Mouse (Mus musculus) myocyte (in vitro differentiated cells): ENCODE measurements around the gene C530008M17Rik. TPM values are rescaled to one million over a fixed set of nuclear protein-coding genes. Genes with fewer than 3 reads are reported as not detected.

ENCODE experiments used
- H3K27me3 ChIP-seq: one replicate; pipeline ENCODE4 v1.6.1; 2011; ENCODE audit not compliant: control insufficient read depth, insufficient read depth, insufficient read length
- H3K36me3 ChIP-seq: one replicate; pipeline ENCODE4 v1.6.1; 2011; ENCODE audit not compliant: control insufficient read depth, insufficient read depth
- H3K4me2 ChIP-seq: one replicate; pipeline ENCODE4 v1.6.1; 2011; ENCODE audit warnings: low read depth, control low read depth
- H3K4me3 ChIP-seq: one replicate; pipeline ENCODE4 v1.5.1; 2011; ENCODE audit warnings: mild to moderate bottlenecking, control low read depth, moderate library complexity
- H3K79me2 ChIP-seq: one replicate; pipeline ENCODE4 v1.6.1; 2011; ENCODE audit not compliant: control insufficient read depth, insufficient read depth
- H3ac ChIP-seq: one replicate; pipeline ENCODE4 v1.6.1; 2011; ENCODE audit not compliant: control insufficient read depth, insufficient read length
- CEBPB ChIP-seq: IDR thresholded peaks from 2 replicates; pipeline ENCODE4 v1.6.1; 2011; ENCODE audit warnings: mild to moderate bottlenecking, moderate library complexity; ENCODE audit not compliant: poor library complexity, insufficient read depth, severe bottlenecking
- E2F4 ChIP-seq: IDR thresholded peaks from one replicate; pipeline ENCODE4 v1.6.1; 2011; ENCODE audit warnings: mild to moderate bottlenecking, control low read depth, moderate library complexity; ENCODE audit not compliant: insufficient read depth
- MAX ChIP-seq: IDR thresholded peaks from one replicate; pipeline ENCODE4 v1.6.1; 2011; ENCODE audit warnings: low read depth, mild to moderate bottlenecking, control low read depth
- MYOD1 ChIP-seq, 3 experiments: IDR thresholded peaks; one replicate each; pipeline ENCODE4 v1.6.1; 2011; ENCODE audit warnings: control low read depth in 2 of 3, low read depth in 2 of 3, mild to moderate bottlenecking in 2 of 3, moderate library complexity in 1 of 3; ENCODE audit not compliant: insufficient read length in 2 of 3, control insufficient read depth in 1 of 3
- MYOG ChIP-seq, 3 experiments: IDR thresholded peaks; one replicate each; pipeline ENCODE4 v1.6.1; 2011; ENCODE audit warnings: control low read depth in 2 of 3, low read depth in 2 of 3, mild to moderate bottlenecking in 2 of 3; ENCODE audit not compliant: insufficient read length in 2 of 3, control insufficient read depth in 1 of 3, insufficient read depth in 1 of 3
- POLR2A ChIP-seq: IDR thresholded peaks from one replicate; pipeline ENCODE4 v1.6.1; 2011; ENCODE audit warnings: low read depth, mild to moderate bottlenecking, control low read depth, moderate library complexity; ENCODE audit not compliant: insufficient read length
- SRF ChIP-seq: IDR thresholded peaks from one replicate; pipeline ENCODE4 v1.6.1; 2011; ENCODE audit warnings: low read depth; ENCODE audit not compliant: control insufficient read depth, insufficient read length
- TCF12 ChIP-seq: IDR thresholded peaks from one replicate; pipeline ENCODE4 v1.6.1; 2011; ENCODE audit warnings: mild to moderate bottlenecking, control low read depth; ENCODE audit not compliant: poor library complexity, insufficient read depth, severe bottlenecking
- TCF3 ChIP-seq: IDR thresholded peaks from one replicate; pipeline ENCODE4 v1.6.1; 2011; ENCODE audit warnings: low read depth, control low read depth; ENCODE audit not compliant: insufficient read length
- USF1 ChIP-seq: IDR thresholded peaks from one replicate; pipeline ENCODE4 v1.6.1; 2011; ENCODE audit warnings: low read depth, mild to moderate bottlenecking, control low read depth, moderate library complexity
- polyA plus RNA-seq: library from polyadenylated mRNA; unstranded; fragments of >200 nt; fragmentation: generic; extraction: Trizol; gene quantifications from one replicate; pipeline ENCODE4 v1.2.1, GENCODE M21; 2012; ENCODE audit warnings: missing spikeins

The C530008M17Rik gene
- polyA plus RNA-seq, 1 experiment = 0.94 TPM

- no peak for TF ChIP-seq MYOD1 (IDR thresholded peaks at IDR 0.05; ENCODE audit: control insufficient read depth in 1 of 3, insufficient read length in 2 of 3, low read depth in 2 of 3)
- TF ChIP-seq E2F4 = no peak
- TF ChIP-seq SRF = no peak
- TF ChIP-seq CEBPB = no peak
- TF ChIP-seq MAX = no peak
- no peak for TF ChIP-seq TCF3
- no peak for TF ChIP-seq USF1
- TF ChIP-seq POLR2A = no peak
- no peak for TF ChIP-seq TCF12
- Histone ChIP-seq H3K36me3 (no peaks in the 10 kb centered on the region), H3K27me3 (no peaks in the 10 kb centered on the region), H3K4me3 (no peak overlapping the region), H3K79me2 (no peaks in the 10 kb centered on the region), H3ac (no peak overlapping the region), H3K4me2 (no peak overlapping the region)
Observed at GRCm38 (mm10) chr5:76855829-76856600, 199.7 kb downstream of the C530008M17Rik start.

DNA sequence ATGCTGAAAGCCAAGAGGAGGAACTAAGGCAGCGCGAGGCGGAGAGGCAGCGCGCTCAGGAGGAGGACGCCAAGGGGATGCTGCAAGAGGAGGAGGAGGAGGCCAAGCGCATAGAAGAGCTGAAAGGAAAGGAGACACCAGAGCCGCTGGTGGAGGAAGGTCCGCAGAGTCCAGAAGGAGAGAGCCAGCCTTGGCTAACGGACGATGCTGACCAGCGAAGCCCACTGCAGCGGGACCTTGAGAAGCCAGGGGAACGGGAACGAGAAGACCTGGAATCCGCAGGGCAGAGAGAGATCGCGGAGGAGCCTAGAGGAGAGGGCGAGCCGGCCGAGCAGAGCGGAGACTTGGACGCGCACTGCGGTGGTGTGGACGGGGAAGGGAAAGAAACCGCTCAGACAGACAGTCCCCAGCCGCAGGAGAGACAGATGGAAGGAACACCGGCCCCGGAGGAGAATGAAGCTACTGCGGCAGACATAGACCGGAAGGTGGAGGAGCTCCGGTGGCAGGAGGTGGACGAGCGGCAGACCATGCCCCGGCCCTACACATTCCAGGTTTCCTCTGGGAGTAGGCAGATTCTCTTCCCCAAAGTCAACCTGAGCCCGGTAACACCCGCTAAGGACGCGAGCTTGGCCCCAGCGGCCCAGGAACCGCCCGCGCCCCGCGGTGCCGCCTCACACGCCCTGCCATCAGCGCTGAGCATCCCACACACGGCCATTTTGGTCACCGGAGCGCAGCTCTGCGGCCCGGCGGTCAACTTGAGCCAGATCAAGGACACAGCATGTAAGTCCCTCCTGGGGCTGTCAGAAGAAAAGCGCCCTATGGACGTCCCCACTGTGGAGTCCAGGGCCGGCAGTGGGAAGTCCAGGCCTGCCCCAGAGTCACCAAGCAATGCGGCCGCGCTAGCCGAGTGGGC, 201.0 kb downstream of the C530008M17Rik start:
- Histone ChIP-seq H3K4me2 (no peak overlapping the region), H3K27me3 (no peaks in the 10 kb centered on the region), H3ac (no peak overlapping the region), H3K79me2 (no peaks in the 10 kb centered on the region), H3K4me3 (no peak overlapping the region), H3K36me3 (no peaks in the 10 kb centered on the region)
- TF ChIP-seq TCF12 (no peak), USF1 (no peak)

DNA sequence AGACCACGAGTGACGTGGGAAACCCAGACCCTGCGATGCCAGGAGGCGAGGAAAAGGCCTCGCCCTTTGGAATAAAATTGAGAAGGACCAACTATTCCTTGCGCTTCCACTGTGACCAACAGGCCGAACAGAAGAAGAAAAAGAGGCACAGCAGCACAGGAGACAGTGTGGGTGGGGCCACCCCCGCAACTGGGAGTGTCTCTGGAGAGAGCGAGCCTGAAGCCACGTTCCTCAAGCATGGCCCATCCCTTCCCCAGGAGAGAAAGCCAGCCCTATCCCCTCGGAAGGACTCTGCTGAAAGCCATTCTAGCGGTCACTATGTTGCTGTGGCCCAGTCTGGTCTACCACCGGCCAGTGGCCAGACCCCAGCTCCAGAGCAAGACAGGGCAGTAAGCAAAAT, 202.1 kb downstream of the C530008M17Rik start:
- H3K79me2 ChIP-seq = no peaks in the 10 kb centered on the region
- no peak overlapping the region for H3ac ChIP-seq
- no peaks in the 10 kb centered on the region for H3K27me3 ChIP-seq
- no peak overlapping the region for H3K4me3 ChIP-seq
- no peak for TF ChIP-seq TCF12
- TF ChIP-seq E2F4 = no peak
- TF ChIP-seq USF1 = no peak
- TF ChIP-seq POLR2A = no peak
- H3K4me2 ChIP-seq = no peak overlapping the region
- no peaks in the 10 kb centered on the region for H3K36me3 ChIP-seq

DNA sequence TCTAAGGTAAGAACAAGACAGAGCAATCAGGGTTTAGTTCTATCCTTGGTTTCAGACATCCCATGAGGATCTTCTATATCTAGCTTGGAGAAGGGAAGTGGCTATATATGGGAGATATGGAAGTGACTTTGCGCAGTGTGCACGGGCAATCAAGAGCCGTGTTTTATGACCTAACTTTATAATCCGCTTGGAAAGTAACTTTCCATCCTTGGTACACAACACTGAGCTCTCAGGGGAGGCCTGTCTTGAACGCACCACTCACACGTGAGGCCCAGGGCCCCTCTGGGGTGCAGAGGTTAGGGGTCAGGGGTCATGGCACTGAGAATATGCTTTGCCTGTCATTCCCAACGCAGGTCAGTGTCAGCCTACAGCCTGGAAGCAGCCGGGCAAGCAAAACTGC, 210.5 kb downstream of the C530008M17Rik start:
- Histone ChIP-seq H3K4me3 (no peak overlapping the region), H3K27me3 (no peaks in the 10 kb centered on the region), H3K79me2 (no peaks in the 10 kb centered on the region), H3ac (no peak overlapping the region), H3K4me2 (no peak overlapping the region), H3K36me3 (no peaks in the 10 kb centered on the region)
- TF ChIP-seq POLR2A (no peak), MYOG (IDR thresholded peaks at IDR 0.05; ENCODE audit: control insufficient read depth in 1 of 3, insufficient read depth in 1 of 3, insufficient read length in 2 of 3, low read depth in 2 of 3) (no peak)

DNA sequence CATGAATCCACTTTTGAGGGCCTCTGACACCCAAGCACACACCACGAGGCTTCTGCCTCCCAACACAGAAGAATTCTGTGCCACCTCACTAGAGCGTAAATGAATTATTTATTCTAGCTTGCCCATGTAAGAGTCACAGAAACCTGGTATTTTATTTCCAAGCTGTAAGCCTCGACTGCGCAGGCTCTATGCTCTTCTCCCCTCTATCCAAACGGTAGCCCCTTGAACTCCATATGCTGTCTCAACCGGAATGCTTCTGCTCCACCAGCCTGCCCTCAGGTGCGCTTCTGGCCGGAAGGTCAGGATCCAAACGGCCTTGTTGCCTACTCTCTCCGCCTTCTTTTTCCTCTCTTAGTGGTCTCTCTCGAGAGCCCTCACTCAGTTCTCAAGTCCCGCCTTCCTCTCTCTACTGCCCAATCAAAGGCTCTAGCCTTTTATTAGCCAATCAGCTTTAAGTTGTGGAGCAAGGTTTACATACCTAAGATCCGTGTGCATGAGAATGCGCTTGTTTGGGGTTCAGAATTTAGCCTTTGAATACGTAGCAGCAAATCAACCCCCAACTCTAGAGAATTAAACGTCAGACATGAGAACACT, 212.5 kb downstream of the C530008M17Rik start:
- Histone ChIP-seq H3K27me3 (no peaks in the 10 kb centered on the region), H3ac (no peak overlapping the region), H3K4me2 (no peak overlapping the region), H3K4me3 (no peak overlapping the region), H3K36me3 (no peaks in the 10 kb centered on the region), H3K79me2 (no peaks in the 10 kb centered on the region)
- no peak for TF ChIP-seq MYOG (IDR thresholded peaks at IDR 0.05; ENCODE audit: control insufficient read depth in 1 of 3, insufficient read depth in 1 of 3, insufficient read length in 2 of 3, low read depth in 2 of 3)
- no peak for TF ChIP-seq TCF3

DNA sequence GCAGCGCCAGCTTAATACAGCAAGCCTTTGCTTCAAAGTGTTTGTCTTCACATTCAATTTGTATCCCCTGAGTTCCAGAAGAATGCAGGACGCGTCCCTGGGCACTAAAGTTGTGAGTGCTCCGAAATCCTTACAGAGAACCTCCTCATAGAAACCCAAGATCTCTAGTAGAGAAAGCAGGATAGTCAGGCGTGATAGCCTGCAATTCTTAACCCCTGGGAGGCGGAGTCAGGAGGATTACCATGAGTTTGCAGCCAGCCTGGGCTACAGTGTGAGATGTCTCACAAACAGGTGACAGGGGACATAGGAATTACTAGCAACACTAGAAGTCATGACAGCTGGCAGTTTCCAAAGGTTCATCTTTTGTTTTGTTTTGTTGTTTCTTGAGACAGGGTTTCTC, 213.2 kb downstream of the C530008M17Rik start:
- H3ac ChIP-seq = no peak overlapping the region

More for the DNA sequence above, 213.2 kb downstream of the C530008M17Rik start:
- Histone ChIP-seq H3K36me3 (no peaks in the 10 kb centered on the region), H3K79me2 (no peaks in the 10 kb centered on the region), H3K4me3 (no peak overlapping the region), H3K4me2 (no peak overlapping the region), H3K27me3 (no peaks in the 10 kb centered on the region)
- TF ChIP-seq E2F4 = no peak
- TF ChIP-seq MYOG (IDR thresholded peaks at IDR 0.05; ENCODE audit: control insufficient read depth in 1 of 3, insufficient read depth in 1 of 3, insufficient read length in 2 of 3, low read depth in 2 of 3) = no peak
- no peak for TF ChIP-seq CEBPB
- TF ChIP-seq USF1 = no peak
- TF ChIP-seq MAX = no peak
